9 mouse cellular contexts compared by ENCODE assay signal in the genomic region with DNA sequence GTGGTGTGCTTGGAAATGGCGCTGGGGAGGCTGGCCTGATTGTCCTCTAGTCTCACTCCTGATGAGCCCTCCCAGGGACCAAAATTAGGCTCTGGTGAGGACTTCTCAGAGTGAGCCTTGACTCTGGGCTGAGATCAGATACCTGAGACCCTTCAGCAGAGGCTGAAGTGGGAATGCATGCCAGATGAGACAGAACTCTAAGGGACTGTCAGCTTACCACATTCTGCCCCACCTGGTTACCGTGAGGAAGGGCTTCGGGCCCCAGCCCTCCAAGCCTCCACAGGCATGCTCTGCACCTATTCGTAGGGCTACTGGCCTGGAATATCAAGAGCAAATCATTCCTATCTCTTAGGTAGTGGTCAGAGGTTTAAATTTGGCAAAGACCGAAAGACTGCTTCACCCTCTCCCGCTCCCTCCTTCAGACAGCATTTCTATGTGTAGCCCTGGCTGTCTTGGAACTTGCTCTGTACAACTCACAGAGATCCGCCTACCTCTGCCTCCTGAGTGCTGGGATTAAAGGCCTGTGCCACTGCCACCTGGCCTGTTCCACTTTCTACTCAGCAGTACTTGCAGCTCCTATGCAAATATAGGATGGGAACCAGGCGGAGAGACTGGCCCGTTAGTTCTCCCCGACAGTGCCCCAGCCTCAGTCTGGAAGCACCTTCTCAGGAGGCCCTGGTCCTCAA. TPM values are rescaled to one million over a fixed set of nuclear protein-coding genes. Genes with fewer than 3 reads are reported as not detected.
DNase-seq lines count a peak whose midpoint lies in the region; ATAC-seq and TF ChIP-seq lines count a peak whose summit lies in the region.
"Had no signal": no experiment of that assay in that cellular context is flagged by ENCODE, and none has a peak within 500 bp of the region (broad histone marks: within the 10 kb centered on the region; RNA-seq: fewer than 3 reads in every experiment).

No protein-coding gene starts in this region.

- no peak overlapping the region for H3K4me2 ChIP-seq in lung, embryonic 15.5 days
- H3K4me2 ChIP-seq in hindbrain, embryonic 12.5 days (replicated peaks), result no peak overlapping the region
- H3K4me2 ChIP-seq in neural tube, embryonic 15.5 days, result no peak overlapping the region

- H3K36me3 ChIP-seq in lung, embryonic 15.5 days, result no peaks in the 10 kb centered on the region
- H3K36me3 ChIP-seq in hindbrain, embryonic 12.5 days, result no peaks in the 10 kb centered on the region
- H3K36me3 ChIP-seq in neural tube, embryonic 15.5 days, result no peaks in the 10 kb centered on the region

- DNase-seq in gastrocnemius, adult 2 months, result no peak
- DNase-seq in gastrocnemius, postnatal 10 days, result no peak
- DNase-seq in lung, postnatal 14 days, result no peak
- no peak for DNase-seq in left cerebral cortex, adult 8-10 months (ENCODE audit: low spot score in 2 of 2)
- DNase-seq in lung, postnatal 4 days, result no peak

- no peak overlapping the region for H3K9ac ChIP-seq in lung, embryonic 15.5 days
- peak overlapping the region; percentile 20; the same call in 1 of the 2 replicates for H3K9ac ChIP-seq in hindbrain, embryonic 12.5 days
- H3K9ac ChIP-seq in neural tube, embryonic 15.5 days (replicated peaks), result 0 out of 2 replicates have a peak overlapping the region, but pooled peaks have one; percentile 23

- WGBS in lung, embryonic 15.5 days, result 57% methylated on average over 10 of the region's 10 CpGs
- WGBS in hindbrain, embryonic 12.5 days, result 28% methylated on average over 10 of the region's 10 CpGs
- WGBS in neural tube, embryonic 15.5 days, result 43% methylated on average over 10 of the region's 10 CpGs

- peaks cover 79% of the 10 kb centered on the region for H3K4me1 ChIP-seq in lung, embryonic 15.5 days
- peaks cover 65% of the 10 kb centered on the region for H3K4me1 ChIP-seq in hindbrain, embryonic 12.5 days
- H3K4me1 ChIP-seq in neural tube, embryonic 15.5 days, result peaks cover 95% of the 10 kb centered on the region

- H3K27me3 ChIP-seq in lung, embryonic 15.5 days, result no peaks in the 10 kb centered on the region
- H3K27me3 ChIP-seq in hindbrain, embryonic 12.5 days, result peaks cover 99% of the 10 kb centered on the region
- H3K27me3 ChIP-seq in neural tube, embryonic 15.5 days (replicated peaks), result peaks cover 76% of the 10 kb centered on the region

- intact Hi-C loops in gastrocnemius, adult 2 months (cut with DNase I), result loop anchor here (2.0 to 5.0 kb wide), 2 partner anchors 37 to 74 kb away; a partner anchor contains a TSS

- no peaks in the 10 kb centered on the region for H3K9me3 ChIP-seq in lung, embryonic 15.5 days
- no peaks in the 10 kb centered on the region for H3K9me3 ChIP-seq in hindbrain, embryonic 12.5 days (replicated peaks)
- no peaks in the 10 kb centered on the region for H3K9me3 ChIP-seq in neural tube, embryonic 15.5 days (replicated peaks)

- peak overlapping the region; percentile 3; the same call in 1 of the 2 replicates for H3K4me3 ChIP-seq in gastrocnemius, adult 2 months
- no peak overlapping the region for H3K4me3 ChIP-seq in lung, embryonic 15.5 days
- no peak overlapping the region for H3K4me3 ChIP-seq in hindbrain, embryonic 12.5 days
- no peak overlapping the region for H3K4me3 ChIP-seq in neural tube, embryonic 15.5 days (replicated peaks)

- no peak for ATAC-seq in lung, embryonic 15.5 days (ENCODE audit: borderline replicate concordance, extremely low read depth, low FRiP score, low TSS enrichment)
- no peak for ATAC-seq in hindbrain, embryonic 12.5 days (ENCODE audit: low FRiP score)
- no peak for ATAC-seq in neural tube, embryonic 15.5 days (ENCODE audit: low FRiP score)
- ATAC-seq: inflammation-experienced regulatory T-cells, adult 6 months had no signal

- peak overlapping the region; percentile 96 for H3K27ac ChIP-seq in gastrocnemius, adult 2 months
- H3K27ac ChIP-seq in lung, embryonic 15.5 days, result peak overlapping the region; percentile 56
- peak overlapping the region; percentile 48 for H3K27ac ChIP-seq in hindbrain, embryonic 12.5 days
- peak overlapping the region; percentile 56 for H3K27ac ChIP-seq in neural tube, embryonic 15.5 days (replicated peaks)

- TF ChIP-seq CTCF in gastrocnemius, adult 2 months (IDR thresholded peaks at IDR 0.05), result no peak

RNA-seq across cellular contexts. Expression of a gene that starts 16.1 kb away (rescaled TPM):
- under 1 TPM; 0.36 to 0.78 TPM for total RNA-seq in gastrocnemius, adult 2 months (2021)
- total RNA-seq in gastrocnemius, postnatal 10 days (2021), result 1 to 10 TPM; 2.2 to 2.8 TPM
- polyA plus RNA-seq in lung, embryonic 15.5 days (2015; fragmentation: Nextera tagmentation; extraction: Ambion mirVana), result 3.4 and 4.4 TPM in 2 replicates
- polyA plus RNA-seq in hindbrain, embryonic 12.5 days (2016; fragmentation: Nextera tagmentation; extraction: Ambion mirVana), result 3.0 and 3.6 TPM in 2 replicates
- 1.4 and 1.8 TPM in 2 replicates for polyA plus RNA-seq in neural tube, embryonic 15.5 days (2015; fragmentation: Nextera tagmentation; extraction: Ambion mirVana)
- under 1 TPM in 1 of 4 experiments, not detected in 3; 0.55 TPM for total RNA-seq in left cerebral cortex, adult 8-10 months (2022)

RNA-seq across cellular contexts. Expression of a gene that starts 37.6 kb away (rescaled TPM):
- 1 to 10 TPM; 1.1 to 1.3 TPM for total RNA-seq in gastrocnemius, adult 2 months (2021)
- 1 to 10 TPM; 3.3 to 5.4 TPM for total RNA-seq in gastrocnemius, postnatal 10 days (2021)
- polyA plus RNA-seq in lung, embryonic 15.5 days (2015; fragmentation: Nextera tagmentation; extraction: Ambion mirVana), result 11.9 and 12.1 TPM in 2 replicates
- polyA plus RNA-seq in hindbrain, embryonic 12.5 days (2016; fragmentation: Nextera tagmentation; extraction: Ambion mirVana), result 4.6 and 4.9 TPM in 2 replicates
- polyA plus RNA-seq in neural tube, embryonic 15.5 days (2015; fragmentation: Nextera tagmentation; extraction: Ambion mirVana), result 3.1 and 6.1 TPM in 2 replicates
- 1 to 10 TPM; 2.2 to 4.5 (median 3.4) TPM for total RNA-seq in left cerebral cortex, adult 8-10 months (2022)

RNA-seq across cellular contexts. Expression of a gene that starts 51.2 kb away (rescaled TPM):
- 10 to 100 TPM; 18.7 to 24.3 TPM for total RNA-seq in gastrocnemius, adult 2 months (2021)
- 10 to 100 TPM; 38.2 to 39.1 TPM for total RNA-seq in gastrocnemius, postnatal 10 days (2021)
- 20.2 and 21.6 TPM in 2 replicates for polyA plus RNA-seq in lung, embryonic 15.5 days (2015; fragmentation: Nextera tagmentation; extraction: Ambion mirVana)
- 20.9 and 21.3 TPM in 2 replicates for polyA plus RNA-seq in hindbrain, embryonic 12.5 days (2016; fragmentation: Nextera tagmentation; extraction: Ambion mirVana)
- 12.3 and 14.1 TPM in 2 replicates for polyA plus RNA-seq in neural tube, embryonic 15.5 days (2015; fragmentation: Nextera tagmentation; extraction: Ambion mirVana)
- 10 to 100 TPM; 88.5 to 97.6 (median 93.9) TPM for total RNA-seq in left cerebral cortex, adult 8-10 months (2022)

RNA-seq across cellular contexts. Expression of a gene that starts 52.8 kb away (rescaled TPM):
- 10 to 100 TPM; 45.6 to 57.5 TPM for total RNA-seq in gastrocnemius, adult 2 months (2021)
- total RNA-seq in gastrocnemius, postnatal 10 days (2021), result 10 to 100 TPM; 33.7 to 43.9 TPM
- 57.5 and 58.4 TPM in 2 replicates for polyA plus RNA-seq in lung, embryonic 15.5 days (2015; fragmentation: Nextera tagmentation; extraction: Ambion mirVana)
- polyA plus RNA-seq in hindbrain, embryonic 12.5 days (2016; fragmentation: Nextera tagmentation; extraction: Ambion mirVana), result 51.2 and 55.9 TPM in 2 replicates
- 66.7 and 75.1 TPM in 2 replicates for polyA plus RNA-seq in neural tube, embryonic 15.5 days (2015; fragmentation: Nextera tagmentation; extraction: Ambion mirVana)
- 100 to 1,000 TPM; 101 to 105 (median 103) TPM for total RNA-seq in left cerebral cortex, adult 8-10 months (2022)
